Mouse (Mus musculus): ENCODE measurements around the gene Rars2. TPM values are rescaled to one million over a fixed set of nuclear protein-coding genes. Genes with fewer than 3 reads are reported as not detected.
A peak's percentile ranks its signal among the peaks of the same experiment; 100 is the strongest.

Rars2 gene
- polyA plus RNA-seq, 1 experiment from 2014 or later, result 63.4 TPM

GRCm38 (mm10) chr4:34584871-34585607, 29.7 kb upstream of the Rars2 start:
- H3K9me3 ChIP-seq (ENCODE audit: control insufficient read depth, low read length), result no peaks in the 10 kb centered on the region
- H3K27me3 ChIP-seq (replicated peaks; ENCODE audit: control insufficient read depth, insufficient read depth, low read length), result no peaks in the 10 kb centered on the region
- H3K36me3 ChIP-seq (ENCODE audit: control insufficient read depth, insufficient read depth), result peaks cover 7% of the 10 kb centered on the region
- no peaks in the 10 kb centered on the region for H3K4me1 ChIP-seq (replicated peaks; ENCODE audit: control insufficient read depth, insufficient read depth, low read length)
- no peak overlapping the region for H3K4me2 ChIP-seq (ENCODE audit: low read length)
- no peak overlapping the region for H3K27ac ChIP-seq (ENCODE audit: low read length)
- H3K9ac ChIP-seq (replicated peaks; ENCODE audit: low read depth, low read length), result no peak overlapping the region
- 86% methylated on average over 7 of the region's 7 CpGs for WGBS
- ATAC-seq, result no peak
- H3K4me3 ChIP-seq (replicated peaks; ENCODE audit: low read length), result no peak overlapping the region

GRCm38 (mm10) chr4:34603123-34603522, 11.6 kb upstream of the Rars2 start:
- no peak overlapping the region for H3K4me2 ChIP-seq (ENCODE audit: low read length)
- H3K27me3 ChIP-seq (replicated peaks; ENCODE audit: control insufficient read depth, insufficient read depth, low read length), result no peaks in the 10 kb centered on the region
- no peak for ATAC-seq
- no peak overlapping the region for H3K27ac ChIP-seq (ENCODE audit: low read length)
- H3K4me3 ChIP-seq (replicated peaks; ENCODE audit: low read length), result no peak overlapping the region
- no peaks in the 10 kb centered on the region for H3K9me3 ChIP-seq (ENCODE audit: control insufficient read depth, low read length)
- H3K36me3 ChIP-seq (ENCODE audit: control insufficient read depth, insufficient read depth), result peaks cover 31% of the 10 kb centered on the region
- H3K9ac ChIP-seq (replicated peaks; ENCODE audit: low read depth, low read length), result no peak overlapping the region
- 92% methylated on average over 6 of the region's 6 CpGs for WGBS
- no peaks in the 10 kb centered on the region for H3K4me1 ChIP-seq (replicated peaks; ENCODE audit: control insufficient read depth, insufficient read depth, low read length)

GRCm38 (mm10) chr4:34606658-34607057, 8.1 kb upstream of the Rars2 start:
- no peak overlapping the region for H3K9ac ChIP-seq (replicated peaks; ENCODE audit: low read depth, low read length)
- H3K4me2 ChIP-seq (ENCODE audit: low read length), result no peak overlapping the region
- H3K27me3 ChIP-seq (replicated peaks; ENCODE audit: control insufficient read depth, insufficient read depth, low read length), result no peaks in the 10 kb centered on the region
- H3K4me3 ChIP-seq (replicated peaks; ENCODE audit: low read length), result no peak overlapping the region
- no peaks in the 10 kb centered on the region for H3K9me3 ChIP-seq (ENCODE audit: control insufficient read depth, low read length)
- 97% methylated on average over 10 of the region's 10 CpGs for WGBS
- ATAC-seq, result no peak
- H3K36me3 ChIP-seq (ENCODE audit: control insufficient read depth, insufficient read depth), result peaks cover 17% of the 10 kb centered on the region
- no peaks in the 10 kb centered on the region for H3K4me1 ChIP-seq (replicated peaks; ENCODE audit: control insufficient read depth, insufficient read depth, low read length)
- no peak overlapping the region for H3K27ac ChIP-seq (ENCODE audit: low read length)

GRCm38 (mm10) chr4:34613571-34614145, 1.1 kb upstream of the Rars2 start:
- no peaks in the 10 kb centered on the region for H3K9me3 ChIP-seq (ENCODE audit: control insufficient read depth, low read length)
- peak overlapping the region; percentile 75 for H3K4me2 ChIP-seq (ENCODE audit: low read length)
- H3K27me3 ChIP-seq (replicated peaks; ENCODE audit: control insufficient read depth, insufficient read depth, low read length), result no peaks in the 10 kb centered on the region
- 59% methylated on average over 6 of the region's 6 CpGs for WGBS
- peak overlapping the region; percentile 79 for H3K4me3 ChIP-seq (replicated peaks; ENCODE audit: low read length)
- H3K4me1 ChIP-seq (replicated peaks; ENCODE audit: control insufficient read depth, insufficient read depth, low read length), result peaks cover 25% of the 10 kb centered on the region
- no peak for ATAC-seq
- H3K27ac ChIP-seq (ENCODE audit: low read length), result no peak overlapping the region
- no peaks in the 10 kb centered on the region for H3K36me3 ChIP-seq (ENCODE audit: control insufficient read depth, insufficient read depth)
- no peak overlapping the region; the same call in 1 of the 2 replicates for H3K9ac ChIP-seq (replicated peaks; ENCODE audit: low read depth, low read length)

- Histone ChIP-seq H3K4me2 (ENCODE audit: low read length) (peak overlapping the region; percentile 98), H3K27me3 (replicated peaks; ENCODE audit: control insufficient read depth, insufficient read depth, low read length) (no peaks in the 10 kb centered on the region), H3K9me3 (ENCODE audit: control insufficient read depth, low read length) (no peaks in the 10 kb centered on the region), H3K27ac (ENCODE audit: low read length) (no peak overlapping the region; the same call in none of the 2 replicates), H3K4me1 (replicated peaks; ENCODE audit: control insufficient read depth, insufficient read depth, low read length) (peaks cover 25% of the 10 kb centered on the region), H3K9ac (replicated peaks; ENCODE audit: low read depth, low read length) (peak overlapping the region; percentile 91), H3K4me3 (replicated peaks; ENCODE audit: low read length) (peak overlapping the region; percentile 79), H3K36me3 (ENCODE audit: control insufficient read depth, insufficient read depth) (no peaks in the 10 kb centered on the region)
- WGBS, result 1% methylated on average over 13 of the region's 13 CpGs
- peak; percentile 10 for ATAC-seq
Observed at GRCm38 (mm10) chr4:34615303-34615702, 546 bp downstream of the Rars2 start.

- no peak for ATAC-seq
- H3K4me1 ChIP-seq (replicated peaks; ENCODE audit: control insufficient read depth, insufficient read depth, low read length), result peaks cover 25% of the 10 kb centered on the region
- H3K9ac ChIP-seq (replicated peaks; ENCODE audit: low read depth, low read length), result peak overlapping the region; percentile 91; the same call in 1 of the 2 replicates
- no peaks in the 10 kb centered on the region for H3K9me3 ChIP-seq (ENCODE audit: control insufficient read depth, low read length)
- H3K4me3 ChIP-seq (replicated peaks; ENCODE audit: low read length), result no peak overlapping the region
- H3K36me3 ChIP-seq (ENCODE audit: control insufficient read depth, insufficient read depth), result no peaks in the 10 kb centered on the region
- H3K4me2 ChIP-seq (ENCODE audit: low read length), result peak overlapping the region; percentile 98
- H3K27me3 ChIP-seq (replicated peaks; ENCODE audit: control insufficient read depth, insufficient read depth, low read length), result no peaks in the 10 kb centered on the region
- 41% methylated on average over 8 of the region's 8 CpGs for WGBS
- H3K27ac ChIP-seq (ENCODE audit: low read length), result no peak overlapping the region
Observed at GRCm38 (mm10) chr4:34616146-34616545, 1.4 kb downstream of the Rars2 start.

- no peak for ATAC-seq
- Histone ChIP-seq H3K9me3 (ENCODE audit: control insufficient read depth, low read length) (no peaks in the 10 kb centered on the region), H3K36me3 (ENCODE audit: control insufficient read depth, insufficient read depth) (peaks cover 6% of the 10 kb centered on the region), H3K9ac (replicated peaks; ENCODE audit: low read depth, low read length) (no peak overlapping the region), H3K4me2 (ENCODE audit: low read length) (no peak overlapping the region), H3K4me3 (replicated peaks; ENCODE audit: low read length) (no peak overlapping the region), H3K27ac (ENCODE audit: low read length) (no peak overlapping the region), H3K4me1 (replicated peaks; ENCODE audit: control insufficient read depth, insufficient read depth, low read length) (no peaks in the 10 kb centered on the region), H3K27me3 (replicated peaks; ENCODE audit: control insufficient read depth, insufficient read depth, low read length) (no peaks in the 10 kb centered on the region)
- 91% methylated on average over 4 of the region's 4 CpGs for WGBS
Observed at GRCm38 (mm10) chr4:34625556-34625955, 10.8 kb downstream of the Rars2 start.

GRCm38 (mm10) chr4:34626401-34626800, 11.6 kb downstream of the Rars2 start:
- Histone ChIP-seq H3K36me3 (ENCODE audit: control insufficient read depth, insufficient read depth) (peaks cover 10% of the 10 kb centered on the region), H3K27me3 (replicated peaks; ENCODE audit: control insufficient read depth, insufficient read depth, low read length) (no peaks in the 10 kb centered on the region), H3K9me3 (ENCODE audit: control insufficient read depth, low read length) (no peaks in the 10 kb centered on the region), H3K9ac (replicated peaks; ENCODE audit: low read depth, low read length) (no peak overlapping the region), H3K27ac (ENCODE audit: low read length) (no peak overlapping the region), H3K4me3 (replicated peaks; ENCODE audit: low read length) (no peak overlapping the region), H3K4me2 (ENCODE audit: low read length) (no peak overlapping the region), H3K4me1 (replicated peaks; ENCODE audit: control insufficient read depth, insufficient read depth, low read length) (no peaks in the 10 kb centered on the region)
- 93% methylated on average over 6 of the region's 6 CpGs for WGBS
- ATAC-seq, result no peak

GRCm38 (mm10) chr4:34629956-34630355, 15.2 kb downstream of the Rars2 start:
- Histone ChIP-seq H3K4me3 (replicated peaks; ENCODE audit: low read length) (no peak overlapping the region), H3K27ac (ENCODE audit: low read length) (no peak overlapping the region), H3K4me1 (replicated peaks; ENCODE audit: control insufficient read depth, insufficient read depth, low read length) (no peaks in the 10 kb centered on the region), H3K36me3 (ENCODE audit: control insufficient read depth, insufficient read depth) (peaks cover 8% of the 10 kb centered on the region), H3K4me2 (ENCODE audit: low read length) (no peak overlapping the region), H3K27me3 (replicated peaks; ENCODE audit: control insufficient read depth, insufficient read depth, low read length) (no peaks in the 10 kb centered on the region), H3K9me3 (ENCODE audit: control insufficient read depth, low read length) (no peaks in the 10 kb centered on the region), H3K9ac (replicated peaks; ENCODE audit: low read depth, low read length) (no peak overlapping the region)
- ATAC-seq, result no peak
- 90% methylated on average over 1 of the region's 1 CpGs for WGBS
